Mouse (Mus musculus): Measurements from ENCODE around the gene Zfp598. TPM values are rescaled to one million over a fixed set of nuclear protein-coding genes. Genes with fewer than 3 reads are reported as not detected.
A peak's percentile ranks its signal among the peaks of the same experiment; 100 is the strongest.

Zfp598 gene
- 12.5 and 18.1 TPM in 2 replicates for polyA plus RNA-seq (2015; fragmentation: Nextera tagmentation; extraction: Ambion mirVana)

DNA sequence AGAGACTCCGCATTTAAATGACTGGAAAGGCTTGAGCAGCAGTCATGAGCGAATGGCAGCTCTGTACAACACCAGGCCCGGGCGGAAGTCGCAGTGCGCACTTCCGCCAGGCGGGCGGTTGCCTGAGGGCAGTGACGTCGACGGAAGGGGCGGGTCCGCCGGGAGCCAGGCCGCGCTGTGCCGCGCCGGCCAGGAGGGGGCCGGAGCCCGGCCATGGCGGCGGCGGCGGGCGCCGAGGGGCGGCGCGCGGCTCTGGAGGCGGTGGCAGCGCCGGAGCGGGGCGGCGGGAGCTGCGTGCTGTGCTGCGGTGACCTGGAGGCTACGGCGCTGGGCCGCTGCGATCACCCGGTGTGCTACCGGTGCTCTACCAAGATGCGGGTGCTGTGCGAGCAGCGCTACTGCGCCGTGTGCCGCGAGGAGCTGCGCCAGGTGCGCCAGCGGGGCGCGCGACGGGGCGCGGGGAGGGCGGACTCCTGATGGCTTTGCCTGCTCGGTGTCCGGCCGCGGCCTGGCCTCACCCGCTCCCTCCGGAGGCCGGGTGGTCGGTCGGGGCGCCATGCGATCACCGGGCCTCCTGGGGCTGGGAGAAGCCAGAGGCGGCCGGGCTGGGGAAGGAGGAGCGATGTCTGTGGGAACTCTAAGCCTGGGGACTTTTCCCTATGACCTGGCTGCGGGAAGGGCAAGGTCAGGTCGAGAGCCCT is at the start of gene Zfp598:
Zfp598 (plus strand) TSS at position 143 of the 701 bp plus-strand sequence.
- no peaks in the 10 kb centered on the region for H3K36me3 ChIP-seq
- no peaks in the 10 kb centered on the region for H3K9me3 ChIP-seq (replicated peaks)
- peak; percentile 99 for ATAC-seq (replicated peaks; ENCODE audit: insufficient number of reproducible peaks, insufficient read depth, low FRiP score, low read depth)
- H3K27me3 ChIP-seq: peaks cover 4% of the 10 kb centered on the region; the same call in 1 of the 2 replicates
- H3K4me2 ChIP-seq: peak within 1 kb of the TSS; percentile 74
- peak within 1 kb of the TSS; percentile 96 for H3K9ac ChIP-seq
- H3K4me1 ChIP-seq (replicated peaks): peaks cover 36% of the 10 kb centered on the region
- peak within 1 kb of the TSS; percentile 79 for H3K4me3 ChIP-seq
- peak within 1 kb of the TSS; percentile 82 for H3K27ac ChIP-seq
- WGBS: under 1% methylated on average over 80 of the region's 80 CpGs

GRCm38 (mm10) chr17:24625472-24625871 is 44.0 kb upstream of the Zfp598 start:
- H3K4me3 ChIP-seq: no peak overlapping the region
- H3K4me1 ChIP-seq (replicated peaks): peaks cover 4% of the 10 kb centered on the region
- 90% methylated on average over 8 of the region's 8 CpGs for WGBS
- no peak overlapping the region for H3K27ac ChIP-seq
- no peak for ATAC-seq (replicated peaks; ENCODE audit: insufficient number of reproducible peaks, insufficient read depth, low FRiP score, low read depth)
- no peaks in the 10 kb centered on the region for H3K9me3 ChIP-seq (replicated peaks)
- no peak overlapping the region for H3K9ac ChIP-seq
- H3K36me3 ChIP-seq: peaks cover 86% of the 10 kb centered on the region
- H3K4me2 ChIP-seq: no peak overlapping the region
- no peaks in the 10 kb centered on the region for H3K27me3 ChIP-seq

DNA sequence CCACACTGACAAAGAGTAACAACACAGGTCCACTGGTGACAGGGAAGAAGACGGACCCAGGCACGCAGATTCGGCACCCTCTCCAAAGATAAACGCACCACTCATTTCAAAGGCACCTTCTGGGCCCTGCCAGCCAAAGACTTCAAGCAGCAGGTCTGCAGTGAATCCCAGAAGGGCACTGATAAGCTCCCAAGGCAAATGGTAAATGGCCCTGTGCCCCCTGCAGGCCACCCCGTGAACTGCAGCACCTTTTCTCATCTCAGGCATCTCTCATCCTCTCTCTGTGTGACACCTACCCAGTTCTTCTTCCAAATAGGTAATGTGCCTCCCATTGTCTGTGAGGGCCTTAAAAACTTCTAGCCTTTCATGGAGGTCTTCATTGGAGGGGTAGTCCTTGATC is 40.8 kb upstream of the Zfp598 start:
- H3K27ac ChIP-seq: no peak overlapping the region
- H3K36me3 ChIP-seq: peaks cover 61% of the 10 kb centered on the region
- H3K27me3 ChIP-seq: no peaks in the 10 kb centered on the region
- no peak overlapping the region for H3K9ac ChIP-seq
- no peak overlapping the region for H3K4me2 ChIP-seq
- 20% methylated on average over 5 of the region's 5 CpGs for WGBS
- H3K9me3 ChIP-seq (replicated peaks): no peaks in the 10 kb centered on the region
- H3K4me1 ChIP-seq (replicated peaks): peaks cover 20% of the 10 kb centered on the region
- ATAC-seq (replicated peaks; ENCODE audit: insufficient number of reproducible peaks, insufficient read depth, low FRiP score, low read depth): no peak
- no peak overlapping the region for H3K4me3 ChIP-seq

DNA sequence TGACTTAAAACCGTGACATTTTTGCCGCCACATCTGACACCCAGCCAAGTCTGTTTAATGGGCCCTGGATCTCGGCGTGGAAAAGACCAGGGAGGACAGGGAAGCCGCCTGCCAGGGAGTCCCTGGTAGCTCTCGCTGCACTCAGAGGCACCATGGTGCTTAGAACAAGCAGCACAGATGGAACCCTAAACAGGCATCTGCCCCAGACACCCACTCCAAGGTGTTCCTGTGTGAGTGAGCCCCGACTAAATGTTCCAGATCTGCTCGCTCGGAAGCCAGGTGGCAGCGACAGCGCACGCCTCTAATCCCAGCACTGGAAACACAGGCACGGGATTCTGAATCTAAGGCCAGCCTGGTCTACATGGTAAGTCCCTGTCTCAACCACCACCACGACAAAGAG is 39.4 kb upstream of the Zfp598 start:
- no peak overlapping the region for H3K4me2 ChIP-seq
- peaks cover 47% of the 10 kb centered on the region for H3K36me3 ChIP-seq
- WGBS: 83% methylated on average over 14 of the region's 14 CpGs
- H3K27ac ChIP-seq: no peak overlapping the region
- no peak overlapping the region for H3K9ac ChIP-seq
- no peak for ATAC-seq (replicated peaks; ENCODE audit: insufficient number of reproducible peaks, insufficient read depth, low FRiP score, low read depth)
- no peak overlapping the region for H3K4me3 ChIP-seq
- H3K4me1 ChIP-seq (replicated peaks): peaks cover 29% of the 10 kb centered on the region
- H3K9me3 ChIP-seq (replicated peaks): no peaks in the 10 kb centered on the region
- H3K27me3 ChIP-seq: peaks cover 5% of the 10 kb centered on the region; the same call in 1 of the 2 replicates

GRCm38 (mm10) chr17:24632167-24632812 is 37.2 kb upstream of the Zfp598 start, which contains the start of the genes Tsc2 and Nthl1:
Gene Tsc2 (minus strand): TSS chr17:24632630.
Gene Nthl1 (plus strand): TSS chr17:24632680.
- H3K4me3 ChIP-seq: peak within 1 kb of the TSS; percentile 79
- peak within 1 kb of the TSS; percentile 82 for H3K4me2 ChIP-seq
- peak; percentile 78 for ATAC-seq (replicated peaks; ENCODE audit: insufficient number of reproducible peaks, insufficient read depth, low FRiP score, low read depth)
- no peaks in the 10 kb centered on the region for H3K9me3 ChIP-seq (replicated peaks)
- WGBS: 1% methylated on average over 51 of the region's 51 CpGs
- peaks cover 31% of the 10 kb centered on the region for H3K36me3 ChIP-seq
- H3K4me1 ChIP-seq (replicated peaks): peaks cover 38% of the 10 kb centered on the region
- H3K27ac ChIP-seq: peak within 1 kb of the TSS; percentile 93
- H3K27me3 ChIP-seq: peaks cover 7% of the 10 kb centered on the region; the same call in 1 of the 2 replicates
- H3K9ac ChIP-seq: peak within 1 kb of the TSS; percentile 82

GRCm38 (mm10) chr17:24632813-24633449 is 36.6 kb upstream of the Zfp598 start:
- peaks cover 38% of the 10 kb centered on the region for H3K4me1 ChIP-seq (replicated peaks)
- H3K36me3 ChIP-seq: peaks cover 24% of the 10 kb centered on the region
- ATAC-seq (replicated peaks; ENCODE audit: insufficient number of reproducible peaks, insufficient read depth, low FRiP score, low read depth): peak; percentile 60
- H3K9ac ChIP-seq: peak overlapping the region; percentile 82
- peak overlapping the region; percentile 93 for H3K27ac ChIP-seq
- H3K9me3 ChIP-seq (replicated peaks): no peaks in the 10 kb centered on the region
- H3K27me3 ChIP-seq: peaks cover 7% of the 10 kb centered on the region; the same call in 1 of the 2 replicates
- 8% methylated on average over 22 of the region's 22 CpGs for WGBS
- peak overlapping the region; percentile 79 for H3K4me3 ChIP-seq
- H3K4me2 ChIP-seq: peak overlapping the region; percentile 82

DNA sequence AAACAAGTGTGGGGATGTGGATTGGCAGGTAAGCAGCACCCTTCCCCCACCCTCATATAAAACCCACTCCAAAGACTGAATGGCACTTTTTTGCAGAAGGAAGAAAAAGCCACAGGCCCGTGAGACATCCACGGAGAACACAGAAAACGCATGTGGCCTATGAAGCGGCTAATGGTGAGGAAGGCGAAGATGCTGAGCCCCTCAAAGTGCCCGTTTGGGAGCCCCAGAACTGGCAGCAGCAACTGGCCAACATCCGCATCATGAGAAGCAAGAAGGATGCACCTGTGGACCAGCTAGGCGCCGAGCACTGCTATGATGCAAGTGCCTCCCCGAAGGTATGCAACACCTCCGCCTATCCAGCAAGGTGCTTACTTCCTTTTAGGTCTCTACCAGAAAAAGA is 35.7 kb upstream of the Zfp598 start:
- no peaks in the 10 kb centered on the region for H3K9me3 ChIP-seq (replicated peaks)
- peaks cover 19% of the 10 kb centered on the region for H3K36me3 ChIP-seq
- H3K27ac ChIP-seq: peak overlapping the region; percentile 93
- no peak for ATAC-seq (replicated peaks; ENCODE audit: insufficient number of reproducible peaks, insufficient read depth, low FRiP score, low read depth)
- no peak overlapping the region for H3K4me3 ChIP-seq
- H3K4me1 ChIP-seq (replicated peaks): peaks cover 35% of the 10 kb centered on the region
- peaks cover 10% of the 10 kb centered on the region; the same call in 1 of the 2 replicates for H3K27me3 ChIP-seq
- H3K9ac ChIP-seq: no peak overlapping the region
- no peak overlapping the region for H3K4me2 ChIP-seq
- WGBS: 94% methylated on average over 11 of the region's 11 CpGs

GRCm38 (mm10) chr17:24635024-24635423 is 34.5 kb upstream of the Zfp598 start:
- WGBS: 46% methylated on average over 4 of the region's 4 CpGs
- no peak overlapping the region for H3K4me3 ChIP-seq
- H3K4me1 ChIP-seq (replicated peaks): peaks cover 45% of the 10 kb centered on the region

DNA sequence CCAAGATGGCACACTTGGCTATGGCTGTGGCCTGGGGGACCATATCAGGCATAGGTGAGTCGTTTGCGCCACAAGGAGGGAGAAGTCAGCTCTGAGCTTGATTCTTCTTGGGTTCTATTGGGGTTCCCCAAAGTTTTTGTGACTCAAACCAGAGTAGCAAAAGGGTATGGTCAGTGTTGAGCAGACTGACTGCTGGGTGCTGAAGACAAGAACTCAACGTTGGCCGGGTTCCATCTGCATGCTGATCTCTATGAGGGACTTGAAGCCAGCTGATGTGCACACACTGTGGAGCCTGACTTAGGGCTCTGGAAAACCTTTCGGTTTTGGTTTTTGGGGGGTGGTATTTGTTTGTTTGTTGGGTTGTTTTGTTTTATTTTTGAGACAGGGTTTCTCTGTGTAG is 33.8 kb upstream of the Zfp598 start:
- WGBS: 84% methylated on average over 5 of the region's 5 CpGs
- Histone ChIP-seq H3K4me3 (no peak overlapping the region), H3K36me3 (peaks cover 6% of the 10 kb centered on the region), H3K9ac (no peak overlapping the region), H3K27ac (no peak overlapping the region), H3K9me3 (replicated peaks) (no peaks in the 10 kb centered on the region), H3K4me2 (no peak overlapping the region), H3K27me3 (peaks cover 10% of the 10 kb centered on the region; the same call in 1 of the 2 replicates), H3K4me1 (replicated peaks) (peaks cover 46% of the 10 kb centered on the region)
- ATAC-seq (replicated peaks; ENCODE audit: insufficient number of reproducible peaks, insufficient read depth, low FRiP score, low read depth): no peak

More at GRCm38 (mm10) chr17:24635024-24635423, 34.5 kb upstream of the Zfp598 start:
- peaks cover 10% of the 10 kb centered on the region; the same call in 1 of the 2 replicates for H3K27me3 ChIP-seq
- H3K9me3 ChIP-seq (replicated peaks): no peaks in the 10 kb centered on the region
- peaks cover 12% of the 10 kb centered on the region for H3K36me3 ChIP-seq
- H3K27ac ChIP-seq: no peak overlapping the region
- ATAC-seq (replicated peaks; ENCODE audit: insufficient number of reproducible peaks, insufficient read depth, low FRiP score, low read depth): no peak
- H3K4me2 ChIP-seq: no peak overlapping the region
- H3K9ac ChIP-seq: no peak overlapping the region

GRCm38 (mm10) chr17:24636781-24637481 is 32.6 kb upstream of the Zfp598 start:
- Histone ChIP-seq H3K27me3 (peaks cover 10% of the 10 kb centered on the region; the same call in 1 of the 2 replicates), H3K27ac (no peak overlapping the region), H3K36me3 (peaks cover 4% of the 10 kb centered on the region; the same call in 1 of the 2 replicates), H3K4me2 (no peak overlapping the region), H3K4me1 (replicated peaks) (peaks cover 41% of the 10 kb centered on the region), H3K4me3 (no peak overlapping the region), H3K9ac (no peak overlapping the region), H3K9me3 (replicated peaks) (no peaks in the 10 kb centered on the region)
- 69% methylated on average over 5 of the region's 5 CpGs for WGBS
- no peak for ATAC-seq (replicated peaks; ENCODE audit: insufficient number of reproducible peaks, insufficient read depth, low FRiP score, low read depth)
